Mouse (Mus musculus): ENCODE measurements at regions not wholly inside any gene's neighbourhood (a gene's known extent, or its start where the extent isn't known, plus 50 kb on each side); places are given as distances from the start of the nearest gene placed in this dataset.

- TF ChIP-seq GATA1 (IDR thresholded peaks at IDR 0.05; ENCODE audit: borderline replicate concordance, low read length) = no peak
- TF ChIP-seq FLI1 (IDR thresholded peaks at IDR 0.05; ENCODE audit: low read length) = no peak
Observed at GRCm38 (mm10) chr14:28808094-28808493, 209.9 kb upstream of the Lrtm1 start.

Data from megakaryocyte, embryonic 14.5 days (primary cell).